Mouse (Mus musculus) mouse trophoblast stem cell (cell line): ENCODE measurements around the gene Gm2012.
"Not testable (repeated sequence)": the region's sequence is repeated elsewhere in the genome, so short reads cannot be mapped to it uniquely, and the experiment has no call there.

ENCODE experiments used
- in situ Hi-C, 2 experiments: fragments of 300-500 bp; cut with MseI, MboI; formaldehyde crosslinking; loops; 2 replicates in 1 of 2; 3 replicates in 1 of 2; pipeline ENCODE4 v1.15.1; 2025

Gene Gm2012

DNA sequence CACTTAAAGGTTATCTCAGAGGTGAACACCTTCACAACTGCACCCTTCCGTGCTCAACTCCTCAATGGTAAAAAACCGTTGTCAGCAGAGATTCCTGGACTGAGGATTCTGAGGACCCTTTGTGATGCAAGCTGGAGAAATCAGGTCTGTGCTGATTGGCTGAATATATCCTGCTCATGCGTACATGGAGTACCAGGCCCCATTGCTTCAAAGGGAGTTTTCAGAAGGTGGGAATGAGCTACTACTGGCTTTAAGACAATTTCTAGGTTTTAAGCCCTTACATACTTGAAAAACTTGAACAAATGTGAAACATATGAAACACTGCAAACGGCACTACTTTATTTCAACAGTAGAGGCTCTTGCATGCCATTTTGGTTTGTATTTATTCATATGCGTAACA, at the start of gene Gm2012:
Gene Gm2012, minus strand, starts transcription at position 101 of the 400 bp plus-strand sequence.
- in situ Hi-C loops = not testable (repeated sequence)

- in situ Hi-C loops = not testable (repeated sequence)
These were observed 72.0 kb downstream of the Gm2012 start for GRCm38 (mm10) chrX:26159146-26159545.
